Mouse (Mus musculus) c-Kit-positive CD71-positive TER-119-positive erythroid progenitor cells, embryonic 14.5 days (primary cell): ENCODE results near the gene Ubr2.

ENCODE experiments used
- DNase-seq: peaks from one replicate; pipeline ENCODE4 v3.0.0-alpha.2; 2013; ENCODE audit warnings: low spot score

The Ubr2 gene

GRCm38 (mm10) chr17:47009898-47010721, at the start of gene Ubr2:
Ubr2 (minus strand) TSS chr17:47010556.
- DNase-seq = peak; percentile 89

- no peak for DNase-seq
Observed at GRCm38 (mm10) chr17:47059836-47060360, 49.5 kb upstream of the Ubr2 start.

- DNase-seq = peak; percentile 7
Observed at GRCm38 (mm10) chr17:47057966-47058365, 47.6 kb upstream of the Ubr2 start.

- DNase-seq = no peak
Observed at GRCm38 (mm10) chr17:47056476-47056875, 46.1 kb upstream of the Ubr2 start.

- no peak for DNase-seq
Observed at GRCm38 (mm10) chr17:47055121-47055520, 44.8 kb upstream of the Ubr2 start.

DNA sequence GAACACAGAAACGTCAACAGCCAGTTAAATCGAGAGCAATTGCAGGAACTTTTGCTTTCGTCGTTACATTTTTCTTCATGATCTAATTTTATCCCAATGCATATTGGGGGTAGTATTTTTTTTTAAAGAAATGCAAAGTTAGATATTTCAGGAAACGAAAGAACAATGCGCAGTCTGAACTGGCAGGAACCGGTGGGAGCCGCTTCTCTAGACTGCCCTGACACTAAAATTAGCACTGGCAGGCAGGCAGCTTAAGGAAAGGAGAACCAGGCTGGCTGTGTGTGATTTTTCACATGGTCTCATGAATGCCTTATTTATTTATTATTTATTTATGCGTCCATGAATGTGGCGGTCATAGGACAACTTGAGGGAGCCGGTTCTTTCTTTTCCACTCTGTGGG, 44.3 kb upstream of the Ubr2 start:
- no peak for DNase-seq

GRCm38 (mm10) chr17:47050678-47051077, 40.3 kb upstream of the Ubr2 start:
- DNase-seq = no peak

DNA sequence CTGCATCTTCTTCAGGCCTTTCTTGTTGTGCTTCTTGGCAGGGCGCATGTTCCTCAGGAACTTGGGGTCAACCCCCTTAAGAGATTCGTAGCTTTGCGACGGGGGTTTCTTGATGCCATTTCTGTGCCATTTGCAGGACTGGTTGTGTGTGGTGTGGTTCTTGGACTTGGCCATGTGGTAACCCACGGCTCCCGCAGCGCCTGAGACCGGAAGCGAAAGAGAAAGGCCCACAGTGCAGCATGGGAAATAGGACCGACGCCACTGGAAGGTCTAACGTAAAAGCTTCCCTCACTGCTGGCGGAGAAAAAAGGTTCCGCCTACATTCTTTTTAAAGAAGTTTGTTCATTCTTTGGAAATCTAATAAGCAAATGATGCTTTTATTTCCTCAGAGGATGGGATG, 32.5 kb upstream of the Ubr2 start:
- no peak for DNase-seq

- peak; percentile 33 for DNase-seq
Observed at GRCm38 (mm10) chr17:47038844-47039803, 28.8 kb upstream of the Ubr2 start.

GRCm38 (mm10) chr17:47034536-47034935, 24.2 kb upstream of the Ubr2 start:
- no peak for DNase-seq

- peak; percentile 29 for DNase-seq
Observed at GRCm38 (mm10) chr17:47033643-47034042, 23.3 kb upstream of the Ubr2 start.

- DNase-seq = no peak
Observed at GRCm38 (mm10) chr17:47024805-47025204, 14.4 kb upstream of the Ubr2 start.

GRCm38 (mm10) chr17:47023369-47023768, 13.0 kb upstream of the Ubr2 start:
- DNase-seq = no peak

GRCm38 (mm10) chr17:47012896-47013295, 2.5 kb upstream of the Ubr2 start:
- no peak for DNase-seq

DNA sequence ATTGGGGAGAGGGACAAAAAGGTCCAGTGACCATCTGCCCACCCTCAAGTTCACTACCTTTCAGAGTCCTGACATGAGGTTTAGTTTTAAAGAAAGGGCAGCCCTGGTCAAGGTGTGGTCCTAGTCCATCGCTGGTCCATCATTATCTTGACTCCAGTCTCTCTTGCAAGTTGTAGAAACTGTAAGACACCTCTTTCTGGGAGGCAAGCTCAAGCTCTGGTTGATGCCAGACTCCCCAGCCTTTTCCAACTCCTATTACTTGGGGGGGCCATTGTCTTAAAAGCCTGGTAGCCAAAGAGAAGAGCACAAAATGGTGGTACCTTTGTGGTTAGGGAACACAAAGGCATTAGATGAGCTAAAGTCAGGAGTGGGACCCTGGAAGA, 1.3 kb upstream of the Ubr2 start:
- no peak for DNase-seq

GRCm38 (mm10) chr17:47010722-47011660, 635 bp upstream of the Ubr2 start:
- DNase-seq = peak; percentile 75

DNA sequence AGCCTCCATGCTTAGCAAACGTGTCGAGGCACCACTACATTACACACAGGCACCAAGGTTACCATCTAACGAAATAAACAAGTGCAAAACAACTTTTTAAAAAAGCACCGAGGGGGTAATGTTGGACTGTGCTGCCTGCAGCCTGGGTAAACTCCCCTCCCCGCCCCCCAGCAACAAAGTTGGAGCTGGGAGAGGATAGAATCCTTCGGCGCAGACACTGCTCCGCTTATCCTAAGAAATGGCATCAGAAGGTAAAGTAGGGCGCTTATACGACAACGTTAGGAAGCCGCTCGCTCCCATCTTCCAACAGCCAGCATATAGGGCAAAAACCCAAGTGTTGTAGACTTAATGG, 834 bp downstream of the Ubr2 start:
- peak; percentile 41 for DNase-seq

GRCm38 (mm10) chr17:47009016-47009415, 1.3 kb downstream of the Ubr2 start:
- peak; percentile 44 for DNase-seq

- DNase-seq = no peak
Observed at GRCm38 (mm10) chr17:47008506-47008905, 1.9 kb downstream of the Ubr2 start.

- no peak for DNase-seq
Observed at GRCm38 (mm10) chr17:47006741-47007140, 3.6 kb downstream of the Ubr2 start.

DNA sequence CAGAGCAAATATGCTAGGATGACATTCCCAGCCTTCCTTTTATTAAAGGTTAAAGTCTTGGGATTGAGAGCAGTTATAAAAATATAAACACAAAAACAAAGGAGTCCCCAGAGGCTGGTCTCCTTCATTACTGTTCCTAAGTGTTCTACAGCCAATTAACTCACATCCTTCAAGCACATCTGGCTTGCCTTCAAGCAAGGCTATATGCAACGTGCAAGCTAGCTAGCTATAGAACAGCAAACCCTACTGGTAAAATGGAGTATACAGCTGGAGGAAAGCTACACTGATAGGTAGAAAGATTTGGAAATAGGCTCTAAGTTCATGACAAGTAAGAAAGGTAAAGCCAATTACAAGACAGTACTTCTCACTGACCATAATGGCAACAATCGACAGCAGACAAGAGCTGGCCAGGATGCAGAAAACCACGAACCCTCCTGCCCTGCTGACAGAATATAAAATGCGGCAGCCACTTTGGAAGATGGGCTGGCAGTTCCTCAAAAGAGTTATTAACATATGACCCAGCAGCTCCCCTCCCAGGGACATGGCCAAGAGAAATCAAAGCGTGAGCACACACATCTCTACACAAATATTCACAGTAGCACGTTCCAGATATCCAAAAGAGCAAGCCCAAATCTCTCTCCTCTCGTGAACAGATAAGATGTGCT, 4.5 kb downstream of the Ubr2 start:
- DNase-seq = no peak
